Mouse (Mus musculus) limb, embryonic 11.5 days (tissue): ENCODE data around the gene Map3k4. TPM values are rescaled to one million over a fixed set of nuclear protein-coding genes. Genes with fewer than 3 reads are reported as not detected.
A peak's percentile ranks its signal among the peaks of the same experiment; 100 is the strongest.

Experiments used
- ATAC-seq: fragments of 200-750 bp; cut with Nextera tagmentation; 2 replicates; pipeline ENCODE4 v1.8.0; 2017; ENCODE audit warnings: low read depth; ENCODE audit not compliant: insufficient number of reproducible peaks, low FRiP score, low TSS enrichment
- DNase-seq: peaks from one replicate; pipeline ENCODE4 v3.0.0-alpha.2; 2015; ENCODE audit warnings: low spot score
- H3K27ac ChIP-seq: fragments of 300-500 bp; sonication (generic); replicated peaks from 2 replicates; pipeline ENCODE4 v1.5.1; 2014; ENCODE audit warnings: low read depth, mild to moderate bottlenecking, low read length
- H3K27me3 ChIP-seq: fragments of 300-500 bp; sonication (generic); 2 replicates; pipeline ENCODE4 v1.6.1; 2014; ENCODE audit warnings: mild to moderate bottlenecking, low read length, mixed read lengths; ENCODE audit not compliant: control insufficient read depth, insufficient read depth
- H3K36me3 ChIP-seq: fragments of 300-500 bp; sonication (generic); 2 replicates; pipeline ENCODE4 v1.6.1; 2014; ENCODE audit warnings: mild to moderate bottlenecking, low read length, moderate library complexity, mixed read lengths; ENCODE audit not compliant: control insufficient read depth, insufficient read depth
- H3K4me1 ChIP-seq: fragments of 300-500 bp; sonication (generic); 2 replicates; pipeline ENCODE4 v1.6.1; 2014; ENCODE audit warnings: low read length, mixed read lengths; ENCODE audit not compliant: control insufficient read depth, insufficient read depth
- H3K4me2 ChIP-seq: fragments of 300-500 bp; sonication (generic); 2 replicates; pipeline ENCODE4 v1.6.1; 2014; ENCODE audit warnings: low read depth, mild to moderate bottlenecking, moderate library complexity; ENCODE audit not compliant: severe bottlenecking
- H3K4me3 ChIP-seq: fragments of 300-500 bp; sonication (generic); 2 replicates; pipeline ENCODE4 v1.5.1; 2014; ENCODE audit warnings: low read depth, low read length
- H3K9ac ChIP-seq: fragments of 300-500 bp; sonication (generic); 2 replicates; pipeline ENCODE4 v1.6.1; 2014; ENCODE audit warnings: mild to moderate bottlenecking, low read length
- H3K9me3 ChIP-seq: fragments of 300-500 bp; sonication (generic); 2 replicates; pipeline ENCODE4 v1.6.1; 2016; ENCODE audit warnings: low read length; ENCODE audit not compliant: control insufficient read depth
- WGBS: fragments of 180-500 bp; shearing (Covaris S2); extraction: QIAGEN DNeasy Blood & Tissue Kit; methylation state at CpG from one replicate; pipeline ENCODE4 v1.1.7; 2014; 5-methylcytosine and 5-hydroxymethylcytosine counted together
- polyA plus RNA-seq: library from polyadenylated mRNA; unstranded; fragments of >200 nt; fragmentation: Nextera tagmentation; extraction: Ambion mirVana; gene quantifications from 2 replicates; pipeline ENCODE4 v1.2.1, GENCODE M21; 2014

Map3k4 gene
- polyA plus RNA-seq, 1 experiment from 2014 or later, result 48.0 TPM

- Histone ChIP-seq H3K9me3 (no peaks in the 10 kb centered on the region), H3K27ac (no peak overlapping the region), H3K4me3 (no peak overlapping the region), H3K9ac (no peak overlapping the region), H3K36me3 (no peaks in the 10 kb centered on the region), H3K27me3 (no peaks in the 10 kb centered on the region), H3K4me2 (no peak overlapping the region), H3K4me1 (no peaks in the 10 kb centered on the region)
- DNase-seq (no peak), ATAC-seq (no peak)
- 90% methylated on average over 9 of the region's 9 CpGs for WGBS
Observed at GRCm38 (mm10) chr17:12343702-12344376, 25.2 kb upstream of the Map3k4 start.

GRCm38 (mm10) chr17:12337156-12337555 is 18.6 kb upstream of the Map3k4 start:
- H3K36me3 ChIP-seq, result no peaks in the 10 kb centered on the region
- H3K4me2 ChIP-seq, result no peak overlapping the region
- ATAC-seq, result no peak
- no peaks in the 10 kb centered on the region for H3K4me1 ChIP-seq
- no peak overlapping the region for H3K9ac ChIP-seq
- WGBS, result 87% methylated on average over 4 of the region's 4 CpGs
- H3K9me3 ChIP-seq, result no peaks in the 10 kb centered on the region
- no peaks in the 10 kb centered on the region for H3K27me3 ChIP-seq
- no peak overlapping the region for H3K27ac ChIP-seq
- no peak overlapping the region for H3K4me3 ChIP-seq
- DNase-seq, result no peak

DNA sequence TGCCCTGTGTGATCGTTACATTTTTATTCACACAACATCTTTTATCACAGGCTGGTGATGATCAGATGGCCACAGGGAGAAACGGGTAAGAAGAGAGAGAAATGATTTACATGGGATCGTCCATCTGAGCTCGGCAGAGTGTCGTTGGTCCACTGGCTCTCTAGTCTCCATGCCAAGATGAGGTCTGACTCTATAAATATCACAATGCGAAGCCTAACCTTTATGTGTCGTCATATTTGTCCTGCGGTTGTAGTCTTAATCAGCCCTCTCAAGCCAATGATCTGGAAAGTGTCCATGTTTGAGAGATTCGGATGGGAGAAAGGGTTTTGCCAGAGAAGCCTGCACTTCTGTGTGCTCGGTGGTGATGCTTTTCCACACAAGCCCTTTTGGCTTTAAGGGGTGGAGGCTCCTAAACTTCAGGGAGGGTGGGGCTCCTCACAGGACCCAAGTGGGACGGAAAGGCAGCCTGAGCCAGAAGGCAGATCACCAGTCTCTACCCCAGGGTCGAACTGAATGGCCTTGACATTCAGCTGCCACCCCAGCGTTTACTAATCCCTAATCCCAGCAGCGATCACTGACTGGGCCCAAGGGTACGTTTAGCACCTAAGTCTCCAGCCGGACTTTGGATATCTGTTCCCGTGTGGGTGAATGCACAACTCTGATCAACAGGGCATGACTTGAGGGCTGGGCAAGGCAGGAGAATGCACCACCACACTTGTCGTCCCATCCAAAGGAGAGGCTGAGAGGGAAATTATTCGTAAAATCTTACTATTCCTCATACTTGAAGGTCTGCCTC is 17.7 kb upstream of the Map3k4 start:
- H3K27ac ChIP-seq, result no peak overlapping the region
- ATAC-seq (no peak), DNase-seq (no peak)
- no peaks in the 10 kb centered on the region for H3K27me3 ChIP-seq
- H3K36me3 ChIP-seq, result no peaks in the 10 kb centered on the region
- H3K4me1 ChIP-seq, result no peaks in the 10 kb centered on the region
- no peak overlapping the region for H3K4me2 ChIP-seq
- no peak overlapping the region for H3K4me3 ChIP-seq
- no peak overlapping the region for H3K9ac ChIP-seq
- H3K9me3 ChIP-seq, result no peaks in the 10 kb centered on the region
- WGBS, result 86% methylated on average over 19 of the region's 19 CpGs

- Histone ChIP-seq H3K4me3 (no peak overlapping the region), H3K27ac (no peak overlapping the region), H3K36me3 (no peaks in the 10 kb centered on the region), H3K27me3 (no peaks in the 10 kb centered on the region), H3K9me3 (no peaks in the 10 kb centered on the region), H3K4me1 (no peaks in the 10 kb centered on the region), H3K9ac (no peak overlapping the region), H3K4me2 (no peak overlapping the region)
- DNase-seq (no peak), ATAC-seq (no peak)
- WGBS, result 58% methylated on average over 6 of the region's 6 CpGs
Observed at GRCm38 (mm10) chr17:12335115-12335514, 16.5 kb upstream of the Map3k4 start.

DNA sequence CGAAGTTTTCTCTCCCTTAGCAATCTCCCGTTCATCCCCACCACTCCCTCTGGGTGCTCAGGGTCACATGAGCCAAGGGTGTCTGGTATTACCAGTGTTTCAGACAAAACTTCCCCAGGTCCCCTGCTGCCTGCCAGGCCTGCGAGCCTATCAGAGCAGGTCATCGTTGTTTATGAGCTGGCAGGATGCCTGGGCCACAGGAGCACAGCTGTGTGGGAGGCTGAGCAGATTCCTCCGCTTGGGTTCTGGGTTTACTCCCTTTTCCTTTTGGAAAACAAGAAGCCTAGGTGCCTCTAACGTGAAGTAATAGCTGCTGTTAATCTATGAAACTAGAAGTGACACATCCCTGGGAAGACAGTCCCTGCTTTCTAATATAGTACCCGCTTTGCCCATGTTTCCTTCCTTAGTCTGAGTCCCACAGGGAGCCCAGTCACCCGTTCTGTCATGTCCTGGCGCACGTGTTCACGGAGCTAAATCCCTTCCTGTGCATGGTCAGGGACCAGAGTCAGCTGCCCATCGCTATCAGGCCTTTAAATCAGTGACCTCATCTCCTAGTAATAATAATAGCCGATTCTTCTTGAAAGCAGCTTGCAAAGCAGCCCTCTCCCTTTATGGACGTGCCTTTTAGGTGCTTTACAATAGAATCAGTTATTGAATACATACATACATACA is 9.4 kb upstream of the Map3k4 start:
- no peak overlapping the region for H3K27ac ChIP-seq
- peaks cover 6% of the 10 kb centered on the region; the same call in 1 of the 2 replicates for H3K4me1 ChIP-seq
- no peak overlapping the region for H3K4me2 ChIP-seq
- H3K9ac ChIP-seq, result no peak overlapping the region
- H3K4me3 ChIP-seq, result no peak overlapping the region
- no peaks in the 10 kb centered on the region for H3K9me3 ChIP-seq
- ATAC-seq, result no peak
- WGBS, result 45% methylated on average over 14 of the region's 14 CpGs
- H3K36me3 ChIP-seq, result no peaks in the 10 kb centered on the region
- no peaks in the 10 kb centered on the region for H3K27me3 ChIP-seq
- peak; percentile 43 for DNase-seq

- no peak overlapping the region for H3K4me2 ChIP-seq
- WGBS, result 86% methylated on average over 7 of the region's 7 CpGs
- no peaks in the 10 kb centered on the region for H3K9me3 ChIP-seq
Observed at GRCm38 (mm10) chr17:12319786-12320185, 1.2 kb upstream of the Map3k4 start.

DNA sequence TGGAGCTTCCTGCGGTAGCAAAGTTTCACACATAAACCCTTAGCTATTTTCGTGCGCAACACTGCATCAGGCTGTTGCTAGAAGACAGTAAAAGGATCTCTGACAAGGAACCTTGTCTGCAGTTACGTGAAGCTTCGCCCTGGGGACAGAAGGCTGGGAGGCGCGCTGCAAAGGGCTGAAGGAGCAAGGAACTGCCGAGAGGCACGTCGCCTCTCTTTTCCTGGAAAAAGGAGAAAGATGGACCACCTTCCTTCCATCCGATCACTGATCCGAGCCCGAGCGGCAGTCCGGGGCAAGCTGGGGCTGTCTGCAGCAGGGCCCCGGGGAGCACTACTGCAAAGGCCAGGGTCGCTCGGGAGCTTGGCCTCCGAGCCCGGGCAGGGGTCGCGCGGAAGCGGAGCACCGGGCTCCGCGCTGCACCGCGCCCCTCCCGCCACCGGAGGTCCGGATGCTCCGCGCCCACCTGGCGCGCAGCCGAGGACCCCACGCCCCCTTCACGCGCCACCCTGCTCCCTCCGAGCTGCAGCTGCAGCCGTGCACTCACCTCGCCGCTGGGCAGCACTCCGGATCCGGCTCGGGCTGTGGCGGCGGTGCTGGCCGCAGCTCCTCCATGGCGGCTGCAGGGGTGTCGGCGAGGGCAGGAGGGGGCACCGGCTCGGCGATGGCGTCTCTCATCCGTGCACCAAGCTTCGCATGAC is 493 bp downstream of the Map3k4 start:
- DNase-seq (no peak), ATAC-seq (peak; percentile 83)
- Histone ChIP-seq H3K27ac (peak overlapping the region; percentile 95), H3K27me3 (no peaks in the 10 kb centered on the region), H3K4me2 (peak overlapping the region; percentile 83), H3K4me3 (peak overlapping the region; percentile 98), H3K4me1 (no peaks in the 10 kb centered on the region), H3K9me3 (no peaks in the 10 kb centered on the region), H3K36me3 (no peaks in the 10 kb centered on the region), H3K9ac (peak overlapping the region; percentile 95)
- WGBS, result under 1% methylated on average over 53 of the region's 59 CpGs

More at GRCm38 (mm10) chr17:12319786-12320185, 1.2 kb upstream of the Map3k4 start:
- no peak overlapping the region for H3K27ac ChIP-seq
- DNase-seq (no peak), ATAC-seq (no peak)
- no peaks in the 10 kb centered on the region for H3K36me3 ChIP-seq
- no peak overlapping the region for H3K9ac ChIP-seq
- no peak overlapping the region for H3K4me3 ChIP-seq
- H3K27me3 ChIP-seq, result no peaks in the 10 kb centered on the region
- no peaks in the 10 kb centered on the region for H3K4me1 ChIP-seq

DNA sequence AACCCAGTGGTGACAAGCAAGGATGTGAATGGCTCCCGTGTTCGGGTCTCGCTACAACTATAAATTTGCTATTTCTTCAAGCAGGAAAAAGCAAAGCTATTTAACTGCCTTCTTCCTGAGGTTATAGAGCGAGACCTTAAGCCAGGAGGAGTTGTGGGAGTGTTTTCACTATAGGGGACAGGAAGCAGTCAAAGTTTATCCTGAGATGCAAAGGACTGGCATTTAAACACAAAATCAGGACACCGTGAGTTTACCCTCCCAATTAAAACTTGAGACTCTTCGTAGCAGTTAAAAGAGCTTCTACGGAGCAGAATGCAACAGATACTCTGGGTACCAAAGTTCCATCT is 1.0 kb downstream of the Map3k4 start:
- Histone ChIP-seq H3K27me3 (no peaks in the 10 kb centered on the region), H3K9me3 (no peaks in the 10 kb centered on the region), H3K9ac (peak overlapping the region; percentile 95), H3K36me3 (no peaks in the 10 kb centered on the region), H3K27ac (no peak overlapping the region; the same call in 1 of the 2 replicates), H3K4me2 (peak overlapping the region; percentile 83), H3K4me3 (peak overlapping the region; percentile 98), H3K4me1 (no peaks in the 10 kb centered on the region)
- no peak for ATAC-seq
- 2% methylated on average over 7 of the region's 7 CpGs for WGBS
- DNase-seq, result no peak
